24 mouse cellular contexts compared by ENCODE assay signal in the genomic region with DNA sequence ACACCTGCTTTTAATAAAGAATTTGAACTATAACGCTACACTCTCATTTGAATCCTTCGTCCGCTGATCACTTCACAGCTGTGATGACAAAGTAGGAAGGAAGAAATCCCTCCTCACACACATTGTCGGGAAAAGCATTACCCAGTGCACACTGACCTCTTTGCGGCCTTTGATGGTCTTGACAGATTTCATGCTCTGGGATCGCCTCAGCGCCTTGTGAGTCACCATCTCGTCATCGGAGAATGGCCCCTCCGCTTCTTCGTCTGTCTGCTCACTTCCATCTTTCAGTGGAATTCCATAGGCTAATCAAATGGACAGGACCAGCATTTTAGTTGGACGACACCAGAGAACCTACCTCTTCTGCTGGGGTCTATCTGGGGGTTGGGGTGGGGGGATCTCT.
DNase-seq lines count a peak whose midpoint lies in the region; TF ChIP-seq lines count a peak whose summit lies in the region.
"Had no signal": no experiment of that assay in that cellular context is flagged by ENCODE, and none has a peak within 500 bp of the region (broad histone marks: within the 10 kb centered on the region; RNA-seq: fewer than 3 reads in every experiment).

No protein-coding gene starts in this region.

- DNase-seq in gastrocnemius, adult 2 months: peak; percentile 17
- DNase-seq in gastrocnemius, adult 18-20 months (ENCODE audit: low spot score): no peak
- peak; percentile 95 for DNase-seq in 3T3-L1 (ENCODE audit: low read depth, low spot score)
- DNase-seq in NIH3T3 (ENCODE audit: low read depth): peak; percentile 75
- DNase-seq in layer of hippocampus, postnatal 36 days: no peak
- DNase-seq in cerebellum, adult 11-12 months: no peak
- no peak for DNase-seq in heart, postnatal 25 days (ENCODE audit: low spot score)
- DNase-seq: adrenal gland, adult 2 months; adrenal gland, postnatal 14 days; cerebellum, adult 18-20 months; cerebellum, adult 9-11 months; cerebellum, postnatal 25 days; forebrain, postnatal 0 days; gastrocnemius, postnatal 10 days; gastrocnemius, postnatal 36 days; heart, adult 2 months; heart, postnatal 14 days; kidney, adult 11 months had no signal

- intact Hi-C loops in gastrocnemius, adult 2 months (cut with DNase I): no loop called here
- intact Hi-C loops in heart, postnatal 25 days (cut with DNase I): no loop called here

- no peak for TF ChIP-seq CTCF in gastrocnemius, adult 2 months (IDR thresholded peaks at IDR 0.05)

- no peak overlapping the region for H3K4me3 ChIP-seq in gastrocnemius, adult 2 months
- H3K4me3 ChIP-seq: embryonic facial prominence, embryonic 12.5 days; embryonic facial prominence, embryonic 15.5 days; heart, adult 2 months; heart, embryonic 10.5 days; heart, embryonic 13.5 days; hindbrain, embryonic 12.5 days; hindbrain, embryonic 15.5 days had no signal

- no peak overlapping the region for H3K27ac ChIP-seq in gastrocnemius, adult 2 months
- H3K27ac ChIP-seq: embryonic facial prominence, embryonic 12.5 days; embryonic facial prominence, embryonic 15.5 days; heart, adult 2 months; heart, embryonic 10.5 days; heart, embryonic 13.5 days; hindbrain, embryonic 12.5 days; hindbrain, embryonic 15.5 days had no signal

Comparison
In these comparisons a context has a peak if more than half of its experiments do, and no peak if none do; other contexts are left out.
1. DNase-seq: peak in gastrocnemius, adult 2 months (single experiment), 3T3-L1 (single experiment) and NIH3T3 (single experiment); none in gastrocnemius, adult 18-20 months (single experiment), layer of hippocampus, postnatal 36 days (0 of 2), cerebellum, adult 11-12 months (single experiment) and heart, postnatal 25 days (single experiment).